Mouse (Mus musculus) frontal cortex, adult (tissue): ENCODE results near the gene Spcs1.

Source experiments
- ATAC-seq: cut with Nextera tagmentation; 2 replicates; pipeline ENCODE4 v1.9.2; 2017; ENCODE audit warnings: mild to moderate bottlenecking, moderate library complexity, mixed read lengths; ENCODE audit not compliant: low TSS enrichment

The Spcs1 gene

DNA sequence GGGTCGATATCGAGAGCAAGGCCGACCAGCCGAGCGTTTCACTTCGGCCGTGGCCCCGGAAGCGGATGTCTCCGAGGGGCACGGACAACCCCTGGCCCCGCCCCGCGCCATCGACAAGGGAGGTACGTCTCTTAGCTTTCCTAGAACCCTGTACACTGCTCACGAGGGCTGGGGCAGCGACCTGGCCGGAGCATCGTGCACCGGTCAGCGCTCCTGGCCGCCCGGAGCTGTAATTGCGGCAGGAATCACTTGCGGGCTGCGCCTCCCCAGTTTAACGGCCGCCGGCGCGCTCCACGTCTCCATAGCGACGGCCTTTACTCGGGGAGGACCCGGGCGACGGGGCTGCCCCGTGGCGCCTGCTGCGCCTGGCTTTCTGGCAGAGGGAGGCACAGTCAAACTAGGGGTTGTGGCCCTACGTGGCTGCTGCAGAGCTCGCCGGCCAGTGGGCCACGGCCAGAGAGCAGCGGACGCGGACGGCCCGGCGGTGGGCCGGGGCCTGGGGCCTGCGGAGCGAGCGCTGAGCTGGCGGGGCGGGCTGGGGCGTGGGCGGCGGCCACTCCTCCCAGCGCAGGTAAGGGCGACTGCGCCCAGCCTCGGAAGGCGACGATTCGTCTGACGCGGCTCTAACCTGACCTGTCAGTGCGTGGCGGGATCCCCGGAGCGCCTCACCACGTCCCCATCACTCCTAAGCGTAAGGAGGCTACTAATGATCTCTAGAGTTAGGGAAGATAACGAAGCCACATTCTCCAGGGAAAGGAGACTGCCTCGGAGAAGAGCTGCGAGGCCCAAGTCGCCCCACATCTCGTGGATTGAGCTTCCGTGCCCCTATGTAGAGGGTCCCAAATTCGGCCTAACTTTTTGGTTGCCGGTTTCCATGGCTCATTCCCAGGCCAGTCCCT, at the start of gene Spcs1, which contains the start of gene Glt8d1:
TSS of gene Spcs1 (minus strand) at position 366 of the 899 bp plus-strand sequence.
TSS of gene Glt8d1 (plus strand) at position 94 of the 899 bp plus-strand sequence.
- peak; percentile 94 for ATAC-seq

DNA sequence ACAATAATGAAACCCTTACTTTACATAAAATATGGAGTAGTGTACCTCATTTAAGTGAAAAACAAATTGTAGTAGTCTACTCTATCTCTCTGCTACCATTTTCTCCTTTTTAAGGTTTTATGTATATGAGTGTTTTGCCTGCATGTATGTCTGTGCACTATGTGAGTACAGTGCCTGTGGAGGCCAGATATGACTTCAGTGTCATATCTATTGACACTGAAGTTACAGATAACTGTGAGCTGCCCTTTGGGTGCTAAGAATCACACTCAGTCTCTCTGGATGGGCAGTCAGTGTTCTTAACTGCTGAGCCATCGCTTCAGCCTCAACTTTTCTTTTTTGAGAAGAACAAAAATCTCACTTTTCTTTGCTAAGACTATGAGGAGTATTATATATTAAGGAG, 44.3 kb upstream of the Spcs1 start:
- ATAC-seq: no peak

DNA sequence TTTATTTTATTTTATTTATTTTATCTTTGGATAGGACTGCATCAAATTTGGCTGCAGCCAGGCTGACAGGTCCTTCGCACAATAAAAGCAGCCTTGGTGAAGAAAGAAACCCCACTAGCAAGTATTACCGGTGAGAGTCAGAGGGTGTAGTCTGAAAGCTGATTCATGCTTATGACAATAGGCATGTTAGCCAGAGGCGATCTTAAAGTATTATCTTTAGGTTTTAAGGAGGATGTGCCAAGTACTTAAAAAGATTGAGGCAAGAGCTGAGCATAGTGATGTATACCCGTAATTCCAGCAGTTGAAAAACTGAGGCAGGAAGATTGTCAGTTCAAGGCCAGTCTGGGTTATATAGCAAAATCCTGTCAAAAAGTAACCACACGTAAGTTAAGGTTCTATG, 43.8 kb upstream of the Spcs1 start:
- no peak for ATAC-seq

DNA sequence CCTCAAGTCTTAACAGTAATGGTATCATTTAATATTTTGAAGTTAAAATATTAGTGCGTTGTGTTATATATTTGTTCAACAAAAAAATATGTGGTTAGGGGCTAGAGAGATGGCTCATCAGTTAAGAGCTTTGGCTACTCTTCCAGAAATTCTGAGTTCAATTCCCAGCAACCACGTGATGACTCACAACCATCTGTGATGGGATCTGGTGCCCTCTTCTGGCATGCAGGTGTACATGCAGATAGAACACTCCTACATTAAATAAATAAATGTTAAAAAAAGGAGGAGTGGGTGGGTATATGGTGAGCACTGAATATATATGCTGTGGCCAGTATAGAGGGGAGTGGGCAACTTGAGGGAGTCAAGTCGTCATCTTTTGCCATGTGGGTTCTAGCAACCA, 24.3 kb upstream of the Spcs1 start:
- no peak for ATAC-seq

DNA sequence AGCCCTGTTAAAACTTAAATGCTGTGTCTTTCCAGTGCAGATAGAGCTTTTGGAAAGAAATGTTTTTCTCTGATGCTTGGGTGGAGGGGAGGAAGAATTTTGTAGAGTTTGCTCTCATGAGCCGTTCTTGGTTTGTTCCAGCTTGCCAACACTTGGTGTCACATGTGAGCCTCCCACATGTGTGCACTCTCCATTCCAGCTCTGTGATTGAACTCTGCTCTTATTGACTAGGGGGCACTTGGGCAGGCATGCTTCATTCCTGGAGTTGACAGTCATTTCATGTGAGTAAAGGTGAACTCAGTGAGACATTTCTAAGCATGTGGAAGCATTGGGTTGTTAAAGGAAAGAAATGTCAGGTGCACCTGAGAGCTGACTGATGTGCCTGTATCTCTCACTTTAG, 21.1 kb upstream of the Spcs1 start:
- ATAC-seq: no peak

DNA sequence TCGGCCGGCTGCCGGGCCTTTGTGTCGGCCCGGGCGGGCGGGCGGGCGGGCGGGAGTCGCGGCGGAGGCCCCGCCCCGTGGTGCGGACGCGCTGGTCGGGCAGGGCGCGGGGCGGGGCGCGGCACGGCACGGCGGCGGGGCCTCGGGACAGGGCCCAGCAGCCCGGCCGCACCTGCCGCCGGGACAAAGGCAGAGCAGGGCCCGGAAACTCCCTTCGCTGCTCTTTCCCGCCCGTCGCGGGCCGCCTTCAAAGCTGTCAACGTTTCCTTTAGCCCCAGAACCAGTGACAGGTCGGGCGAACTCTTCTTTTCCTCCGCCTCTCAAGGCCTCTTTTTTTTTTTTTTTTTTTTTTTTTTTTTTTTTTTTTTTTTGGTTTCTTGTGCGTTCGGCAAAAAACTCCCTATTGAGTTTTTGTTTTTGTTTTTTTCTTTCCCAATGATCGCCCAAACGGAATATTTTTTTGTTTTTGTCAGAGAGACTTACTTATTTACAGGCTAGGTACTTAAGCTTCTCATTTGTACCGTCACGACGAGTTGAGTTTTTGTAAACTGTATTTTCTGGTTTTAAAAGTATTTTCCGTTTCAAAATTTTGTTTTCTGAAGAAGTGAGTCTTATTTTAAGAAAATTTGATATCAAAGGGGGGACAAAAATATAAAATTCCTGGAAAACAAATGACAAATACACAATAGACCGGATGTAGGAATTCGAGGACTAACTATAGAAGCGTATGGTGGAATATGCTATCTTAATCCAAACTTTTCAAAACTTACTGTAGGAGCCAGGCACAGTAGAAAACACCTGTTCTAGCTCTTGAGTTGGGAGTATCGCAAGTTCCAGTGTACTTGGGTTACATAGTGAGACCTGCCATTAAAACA, 18.1 kb upstream of the Spcs1 start:
- peak; percentile 83 for ATAC-seq

DNA sequence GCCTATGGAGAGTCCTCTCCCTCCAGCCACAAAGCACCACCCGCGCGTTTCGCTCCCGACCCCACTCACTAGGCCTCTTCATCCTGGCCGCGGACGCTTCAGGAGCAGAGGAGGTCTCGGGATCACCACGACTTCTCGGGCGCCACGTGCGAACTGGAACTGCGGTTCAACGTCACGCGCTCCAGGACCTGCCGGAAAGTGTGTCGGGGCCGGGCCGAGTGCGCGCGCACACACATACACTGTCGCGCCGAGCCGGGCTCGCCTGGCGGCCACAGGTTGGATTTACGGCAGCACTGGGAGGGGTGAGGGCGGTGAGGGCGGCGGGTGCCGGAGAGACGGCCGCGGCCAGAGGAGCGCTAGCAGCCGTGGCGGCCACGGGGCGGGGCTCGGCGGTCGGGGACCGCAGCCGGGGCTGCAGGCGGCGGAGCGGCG, 17.4 kb upstream of the Spcs1 start, which contains the start of the genes Pbrm1 and Gnl3:
TSS of gene Pbrm1 (plus strand) at position 279 of the 432 bp plus-strand sequence.
TSS of gene Gnl3 (minus strand) at position 293 of the 432 bp plus-strand sequence.
- ATAC-seq: peak; percentile 93

DNA sequence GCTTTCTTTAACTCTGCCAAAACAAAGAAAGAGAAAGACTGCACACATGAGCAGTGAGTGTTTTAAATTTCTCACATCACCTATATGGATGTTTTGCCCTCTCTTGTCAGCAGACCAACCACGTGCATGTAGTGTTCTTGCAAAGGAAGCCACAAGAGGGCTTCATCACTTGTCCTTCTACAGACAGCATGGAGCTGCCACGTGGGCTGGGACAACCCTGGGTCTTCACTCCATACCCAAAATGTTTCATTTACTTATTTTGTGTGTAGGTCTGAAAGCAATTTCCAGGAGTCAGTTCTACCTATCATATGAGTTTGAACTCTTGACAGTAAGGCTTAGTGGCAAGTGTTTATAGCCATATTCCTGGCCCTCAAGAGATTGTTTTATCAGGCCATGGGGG, 16.4 kb upstream of the Spcs1 start:
- no peak for ATAC-seq

DNA sequence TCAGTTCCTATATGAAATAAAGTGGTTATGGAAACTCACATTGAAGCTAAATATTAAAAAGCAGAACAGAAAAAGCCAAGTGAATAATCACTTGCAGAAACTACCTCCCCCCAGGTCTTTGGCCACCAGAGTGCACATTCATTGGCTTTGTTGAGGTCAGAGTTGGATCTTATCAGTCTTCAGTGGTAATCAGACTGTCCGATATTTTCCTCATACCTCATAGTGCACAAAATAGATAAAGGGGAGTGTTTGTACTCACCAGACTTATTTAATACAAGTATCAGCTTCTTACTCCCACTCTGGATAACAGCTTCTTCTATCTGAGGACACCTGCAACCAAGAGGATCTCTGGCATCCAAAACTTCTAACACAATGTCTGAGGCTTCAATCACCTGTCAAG, 14.6 kb upstream of the Spcs1 start:
- no peak for ATAC-seq

DNA sequence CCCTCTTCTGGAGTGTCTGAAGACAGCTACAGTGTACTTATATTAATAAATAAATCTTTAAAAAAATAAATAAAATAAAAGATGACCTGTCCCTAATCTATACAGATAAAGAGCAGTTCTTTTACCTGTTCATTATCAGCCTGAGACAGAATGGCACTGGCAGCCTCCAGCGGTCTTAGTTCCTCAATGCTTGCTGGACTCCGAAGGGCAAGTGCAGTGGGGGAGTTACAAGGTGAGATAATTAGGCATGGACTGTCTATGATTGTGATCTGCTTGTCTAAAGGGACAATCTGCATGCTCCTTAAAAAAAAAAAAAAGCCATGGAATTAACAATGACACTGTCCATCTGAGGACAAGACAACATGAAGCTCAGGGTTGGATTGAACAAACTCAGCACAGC, 12.5 kb upstream of the Spcs1 start:
- no peak for ATAC-seq

DNA sequence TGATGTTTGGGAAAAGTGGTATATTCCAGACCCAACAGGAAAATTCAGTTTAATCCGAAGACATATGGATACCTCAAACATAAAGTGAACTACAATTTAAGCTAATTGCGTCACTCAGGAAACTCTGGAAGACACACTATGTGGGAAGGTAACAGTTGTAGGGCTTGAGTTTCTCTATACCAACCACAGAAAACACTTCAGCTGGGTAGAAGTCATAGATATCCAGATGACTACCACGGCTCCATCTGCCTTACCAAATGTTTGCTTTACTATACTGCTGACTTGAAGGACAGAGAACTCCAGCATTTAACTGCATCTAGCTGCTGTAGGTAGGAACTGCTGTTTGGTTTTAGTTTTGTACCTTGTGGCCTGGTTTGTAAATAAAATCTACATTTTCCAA, 10.1 kb upstream of the Spcs1 start:
- ATAC-seq: peak; percentile 13; the same call in 1 of the 2 replicates

DNA sequence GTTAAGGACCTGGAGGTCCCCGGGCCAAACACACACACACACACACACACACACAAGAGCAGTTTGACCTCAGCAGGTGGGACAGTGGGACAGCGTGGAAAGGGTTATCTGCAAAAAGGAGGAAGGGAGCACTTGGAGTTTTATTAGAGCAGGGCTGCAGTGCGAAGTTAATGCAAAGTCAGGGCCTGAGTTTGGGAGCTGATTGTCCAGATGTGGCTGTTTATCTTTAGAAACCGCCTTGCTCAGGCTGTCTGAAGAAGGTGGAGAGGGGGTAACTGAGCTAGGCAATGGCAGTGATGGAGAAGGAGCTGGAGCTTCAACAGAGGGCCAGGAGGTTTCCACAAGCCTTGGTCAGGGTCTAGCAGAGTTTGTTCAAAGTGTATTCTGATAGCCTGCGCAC, 5.3 kb upstream of the Spcs1 start:
- no peak for ATAC-seq

DNA sequence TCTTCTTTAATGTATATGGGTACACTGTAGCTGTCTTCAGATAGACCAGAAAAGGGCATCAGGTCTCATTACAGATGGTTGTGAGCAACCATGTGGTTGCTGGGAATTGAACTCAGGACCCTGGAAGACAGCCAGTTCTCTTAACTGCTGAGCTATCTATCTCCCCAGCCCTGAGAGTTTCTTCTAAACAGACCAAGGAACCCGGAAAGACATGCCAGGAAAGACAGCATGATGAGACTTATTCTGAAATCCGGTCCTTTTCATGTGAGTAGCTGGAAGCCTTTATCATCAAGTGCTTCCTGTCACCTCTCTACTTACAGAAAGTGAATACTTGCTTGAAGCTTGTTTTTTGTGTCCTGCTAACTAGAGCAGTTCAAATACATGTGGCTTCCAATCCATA, 3.1 kb upstream of the Spcs1 start:
- no peak for ATAC-seq

DNA sequence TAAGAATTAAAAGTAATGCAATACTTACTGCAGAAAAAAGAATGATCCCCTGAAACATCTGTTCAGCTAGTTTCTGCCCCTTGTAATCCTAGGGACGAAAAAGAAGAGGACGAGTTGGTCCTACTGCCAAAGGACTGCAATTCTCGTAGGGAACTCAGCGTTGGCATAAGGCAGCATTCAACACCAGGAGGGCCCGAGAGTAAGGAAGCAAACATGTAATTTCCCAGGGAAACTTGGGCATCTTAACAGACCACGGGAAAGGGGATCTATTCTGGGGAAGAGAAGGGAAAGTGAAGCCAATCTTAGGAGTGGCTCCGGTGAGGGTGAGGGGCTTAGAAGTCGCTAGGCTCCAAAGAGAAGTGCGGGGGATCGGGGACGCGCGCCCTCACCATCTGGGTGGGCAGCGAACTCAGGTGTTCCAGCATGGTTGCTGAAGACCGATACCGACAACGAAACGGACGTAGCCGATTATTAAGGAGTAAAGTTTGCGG, 611 bp downstream of the Spcs1 start:
- peak; percentile 19 for ATAC-seq

DNA sequence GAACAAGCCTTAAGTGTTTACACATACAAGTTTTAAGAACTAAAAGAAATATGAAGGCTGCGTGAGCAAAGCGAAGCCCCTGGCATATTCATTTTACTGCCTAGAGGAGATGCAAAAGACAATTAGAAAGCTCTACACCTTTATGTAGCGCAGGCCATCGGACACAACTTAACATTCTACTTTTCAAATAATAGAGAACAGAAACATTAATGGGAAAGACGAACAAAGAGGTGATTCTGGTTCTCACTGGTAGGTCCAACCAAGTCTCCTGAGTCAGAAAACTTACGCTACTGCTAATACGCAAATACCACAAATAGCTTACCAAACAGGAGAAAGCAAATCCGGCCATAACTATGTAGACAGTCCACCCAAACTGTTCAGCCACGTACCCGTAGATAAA, 1.1 kb downstream of the Spcs1 start:
- no peak for ATAC-seq

DNA sequence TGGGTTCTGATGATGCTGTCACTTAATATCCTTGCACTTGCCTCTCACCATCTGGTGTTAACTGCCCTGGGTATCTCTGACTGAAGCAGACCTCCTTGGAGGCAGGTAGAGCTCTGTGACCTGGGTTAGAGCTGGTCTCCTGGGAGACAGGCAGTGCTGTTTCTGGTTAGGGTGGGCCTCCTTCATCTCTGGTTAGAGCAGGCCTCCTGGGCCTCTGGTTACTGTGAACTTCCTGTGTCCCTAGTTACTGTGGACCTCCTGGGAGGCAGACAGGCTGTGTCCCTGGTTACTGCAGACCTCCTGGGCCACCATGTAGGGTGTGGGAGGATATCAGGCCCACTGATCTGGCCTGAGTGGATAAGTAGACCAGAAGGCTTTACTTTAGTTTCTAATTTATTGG, 5.1 kb downstream of the Spcs1 start:
- no peak for ATAC-seq

DNA sequence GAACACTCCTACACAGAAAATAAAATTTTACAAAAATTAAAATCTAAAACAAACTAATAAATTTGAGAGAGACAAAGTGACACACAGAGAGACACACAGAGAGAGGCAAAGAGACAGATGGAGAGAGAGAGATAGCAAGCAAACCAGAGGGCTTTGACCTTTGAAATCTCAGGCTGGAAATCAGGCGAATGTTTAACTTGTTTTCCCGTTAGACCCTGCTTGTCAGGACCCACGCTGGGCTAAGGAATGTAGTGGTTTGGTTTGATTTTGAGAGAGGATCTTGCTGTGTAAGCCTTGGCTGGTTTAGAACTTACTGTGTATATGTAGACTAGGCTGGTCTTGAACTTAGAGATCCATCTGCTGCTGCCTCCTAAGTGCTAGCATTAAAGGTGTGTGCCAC, 25.2 kb downstream of the Spcs1 start:
- ATAC-seq: no peak

DNA sequence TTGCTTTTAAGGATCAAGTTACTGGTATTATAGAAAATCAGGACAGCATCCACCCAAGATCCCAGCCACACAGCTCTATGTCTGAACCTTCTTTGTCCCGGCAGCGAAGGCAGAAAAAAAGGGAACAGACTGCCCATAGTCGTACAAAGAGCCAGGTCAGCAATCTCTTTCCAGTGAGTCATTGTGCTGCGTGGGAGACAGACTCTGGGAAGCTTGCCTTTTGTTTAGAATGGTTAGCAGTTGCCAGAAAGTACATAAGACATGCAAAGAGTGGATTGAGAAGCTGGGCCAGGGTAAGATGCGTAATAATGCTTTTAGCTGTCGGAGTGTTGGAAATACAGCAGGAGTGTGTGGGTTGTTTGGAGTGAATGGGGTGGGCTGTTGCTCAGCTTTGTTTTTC, 27.3 kb downstream of the Spcs1 start:
- peak; percentile 99 for ATAC-seq

DNA sequence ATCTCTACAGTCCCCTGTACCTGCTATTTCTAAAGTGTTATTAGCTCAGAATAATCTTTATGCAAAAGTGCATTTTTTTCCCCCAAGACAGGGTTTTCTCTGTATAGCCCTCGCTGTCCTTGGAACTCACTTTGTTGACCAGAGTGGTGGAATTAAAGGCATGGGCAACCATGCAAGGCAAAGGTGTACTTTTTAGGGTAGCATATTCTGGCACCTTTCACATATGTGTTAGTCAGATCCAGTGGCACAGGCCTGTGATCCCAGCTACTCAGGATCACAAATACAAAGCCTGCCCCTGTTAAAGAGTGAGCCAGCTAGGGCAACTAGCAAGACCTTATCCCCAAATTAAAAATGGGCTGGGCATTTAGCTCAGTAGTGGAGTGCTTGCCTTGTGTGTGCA, 41.1 kb downstream of the Spcs1 start:
- ATAC-seq: no peak

DNA sequence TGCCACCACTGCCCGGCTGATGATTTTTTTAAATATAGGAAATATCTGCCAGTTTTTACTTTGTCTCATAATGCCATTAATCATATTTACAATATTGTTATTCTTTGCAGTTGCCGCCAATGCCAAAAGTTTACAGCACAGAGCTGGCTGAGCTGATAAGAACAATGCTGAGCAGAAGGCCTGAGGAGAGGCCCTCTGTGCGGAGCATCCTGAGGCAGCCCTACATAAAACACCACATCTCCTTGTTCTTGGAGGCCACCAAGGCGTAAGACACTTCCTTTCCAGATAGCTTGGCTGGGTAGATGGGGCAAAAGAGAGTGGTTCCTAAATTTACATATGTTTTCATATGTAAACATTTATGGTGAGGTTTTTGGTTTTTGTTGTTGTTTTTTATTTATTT, 42.4 kb downstream of the Spcs1 start:
- ATAC-seq: no peak

DNA sequence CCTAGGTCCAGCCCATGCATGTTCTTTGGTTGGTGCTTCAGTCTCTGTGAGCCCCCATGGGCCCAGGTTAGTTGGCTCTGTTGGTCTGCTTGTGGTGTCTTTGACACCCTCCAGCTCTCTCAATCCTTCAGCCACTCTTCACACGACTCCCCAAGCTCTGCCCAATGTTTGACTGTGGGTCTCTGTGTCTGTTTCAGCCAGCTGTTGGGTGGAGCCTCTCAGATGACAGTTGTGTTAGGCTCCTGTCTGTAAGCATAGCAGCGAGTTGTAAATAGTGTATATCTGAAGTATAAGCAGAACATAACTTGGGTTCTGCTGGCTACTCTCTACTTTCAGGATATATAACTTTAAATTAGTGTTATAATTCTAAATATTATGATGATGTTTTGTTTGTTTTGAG, 43.0 kb downstream of the Spcs1 start:
- no peak for ATAC-seq

DNA sequence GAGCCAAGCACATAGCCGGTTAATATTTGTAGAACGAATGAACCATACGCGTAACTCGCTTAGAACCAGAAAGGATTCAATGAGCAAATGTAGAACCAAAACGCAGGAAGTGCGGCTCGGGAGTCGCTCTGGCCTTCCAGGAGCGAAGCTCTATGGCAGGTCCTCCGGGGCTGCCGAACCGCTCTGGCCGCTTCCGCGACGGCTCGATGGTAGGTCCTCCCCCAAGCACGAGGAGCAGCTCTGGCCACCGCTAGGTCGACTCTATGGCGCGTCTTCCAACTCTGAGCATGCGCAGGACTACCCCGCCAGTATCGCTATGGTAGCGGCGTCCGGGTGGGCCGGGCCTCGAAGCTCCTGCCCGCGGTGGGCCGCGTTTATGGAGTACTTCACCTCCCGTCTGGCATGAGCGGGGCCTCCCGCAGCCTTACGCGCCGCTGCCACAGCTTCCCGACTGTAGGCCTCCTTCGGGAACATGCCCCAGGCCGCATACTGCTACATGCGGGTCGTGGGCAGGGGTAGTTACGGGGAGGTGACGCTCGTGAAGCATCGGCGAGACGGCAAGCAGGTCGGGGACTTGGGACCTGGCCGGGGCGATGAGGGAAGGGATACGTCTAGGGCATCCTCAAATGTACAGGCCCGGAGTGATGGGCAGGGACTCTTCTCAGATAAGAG, 50.2 kb downstream of the Spcs1 start, which contains the start of gene Nek4:
TSS of gene Nek4 (plus strand) at position 224 of the 672 bp plus-strand sequence.
- peak; percentile 98 for ATAC-seq
